Mouse (Mus musculus): Measurements from ENCODE around the gene Il17re.

DNA sequence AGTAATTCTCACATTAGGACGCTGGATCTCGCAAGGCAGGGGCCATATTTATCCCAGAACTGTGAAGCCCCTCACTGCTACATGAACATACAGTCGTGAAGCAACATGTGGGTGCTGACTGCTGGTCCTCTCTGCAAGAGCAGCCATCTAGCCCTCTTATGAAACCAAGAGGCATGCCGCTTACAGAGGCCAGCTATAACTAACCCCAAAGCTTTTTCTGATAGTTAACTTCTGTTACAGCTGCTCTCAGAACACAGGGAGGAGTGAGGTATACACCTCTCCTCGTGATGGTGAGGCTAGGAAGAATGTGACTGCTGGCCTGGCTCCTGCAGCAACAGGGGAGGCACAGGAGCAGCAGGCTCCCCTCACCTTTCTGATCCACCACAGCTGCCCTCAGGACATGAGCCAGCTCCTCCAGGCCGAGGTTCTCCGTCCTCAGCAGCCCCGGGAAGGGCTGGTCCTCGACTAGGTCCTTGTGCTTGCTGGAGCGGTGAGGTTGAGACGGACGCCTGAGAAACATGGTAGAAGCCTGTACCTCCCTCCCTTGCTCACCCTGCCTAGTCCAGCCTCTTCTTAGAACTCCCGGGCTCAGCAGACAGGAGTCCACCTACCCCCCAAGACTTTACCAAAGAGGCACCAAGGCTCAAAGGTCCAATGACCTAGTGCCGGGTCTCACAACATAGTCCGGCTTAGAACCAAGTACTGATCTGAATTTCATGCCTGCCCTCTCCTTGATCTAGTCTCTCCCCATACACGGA is 39.7 kb upstream of the Il17re start:
- TF ChIP-seq USF1 (IDR thresholded peaks at IDR 0.05; ENCODE audit: low read depth) (no peak), CTCF (IDR thresholded peaks at IDR 0.05; ENCODE audit: control insufficient read depth, insufficient read depth, insufficient read length) (no peak), MAX (IDR thresholded peaks at IDR 0.05) (no peak), FOSL1 (IDR thresholded peaks at IDR 0.05; ENCODE audit: insufficient read depth, low read length, poor library complexity, severe bottlenecking) (no peak), MYOD1 (IDR thresholded peaks at IDR 0.05; ENCODE audit: control insufficient read depth, insufficient read length, low read depth) (no peak), MYOG (IDR thresholded peaks at IDR 0.05; ENCODE audit: control insufficient read depth, extremely low read depth, insufficient read length) (no peak), CEBPB (IDR thresholded peaks at IDR 0.05; ENCODE audit: low read depth) (no peak)
